Mouse (Mus musculus) midbrain, embryonic 16.5 days (tissue): ENCODE measurements around the gene Klhl40. TPM values are rescaled to one million over a fixed set of nuclear protein-coding genes. Genes with fewer than 3 reads are reported as not detected.
A peak's percentile ranks its signal among the peaks of the same experiment; 100 is the strongest.

Experiments
- ATAC-seq: fragments of 200-750 bp; cut with Nextera tagmentation; 2 replicates; pipeline ENCODE4 v1.8.0; 2017; ENCODE audit warnings: moderate TSS enrichment
- H3K27ac ChIP-seq: fragments of 300-500 bp; sonication (generic); 2 replicates; pipeline ENCODE4 v1.5.1; 2014; ENCODE audit warnings: mild to moderate bottlenecking, low read length, mixed read lengths
- H3K27me3 ChIP-seq: fragments of 300-500 bp; sonication (generic); 2 replicates; pipeline ENCODE4 v1.6.1; 2014; ENCODE audit warnings: low read depth, low read length, mixed read lengths; ENCODE audit not compliant: control insufficient read depth, insufficient read depth
- H3K36me3 ChIP-seq: fragments of 300-500 bp; sonication (generic); 2 replicates; pipeline ENCODE4 v1.6.1; 2014; ENCODE audit warnings: mild to moderate bottlenecking, low read length, moderate library complexity, mixed read lengths; ENCODE audit not compliant: control insufficient read depth, insufficient read depth
- H3K4me1 ChIP-seq: fragments of 300-500 bp; sonication (generic); 2 replicates; pipeline ENCODE4 v1.6.1; 2014; ENCODE audit warnings: mild to moderate bottlenecking, low read length, mixed read lengths; ENCODE audit not compliant: control insufficient read depth, insufficient read depth
- H3K4me2 ChIP-seq: fragments of 300-500 bp; sonication (generic); 2 replicates; pipeline ENCODE4 v1.6.1; 2014; ENCODE audit warnings: mild to moderate bottlenecking, low read length, mixed read lengths
- H3K4me3 ChIP-seq: fragments of 300-500 bp; sonication (generic); 2 replicates; pipeline ENCODE4 v1.5.1; 2014; ENCODE audit warnings: low read depth, mild to moderate bottlenecking, low read length, moderate library complexity, mixed read lengths
- H3K9ac ChIP-seq: fragments of 300-500 bp; sonication (generic); 2 replicates; pipeline ENCODE4 v1.6.1; 2014; ENCODE audit warnings: low read depth, low read length, mixed read lengths
- H3K9me3 ChIP-seq: fragments of 300-500 bp; sonication (generic); replicated peaks from 2 replicates; pipeline ENCODE4 v1.6.1; 2014; ENCODE audit warnings: mild to moderate bottlenecking, low read length, mixed read lengths; ENCODE audit not compliant: control insufficient read depth, poor library complexity, severe bottlenecking
- WGBS: fragments of 180-500 bp; shearing (Covaris S2); extraction: QIAGEN DNeasy Blood & Tissue Kit; methylation state at CpG from one replicate; pipeline ENCODE4 v1.1.7; 2014; 5-methylcytosine and 5-hydroxymethylcytosine counted together
- polyA plus RNA-seq: library from polyadenylated mRNA; unstranded; fragments of >200 nt; fragmentation: Nextera tagmentation; extraction: Ambion mirVana; gene quantifications from 2 replicates; pipeline ENCODE4 v1.2.1, GENCODE M21; 2015

Gene Klhl40
- polyA plus RNA-seq, 1 experiment from 2014 or later = 1.6 TPM

GRCm38 (mm10) chr9:121794972-121795539 lies 17.6 kb downstream of the Klhl40 start:
- no peak for ATAC-seq
- H3K4me3 ChIP-seq = no peak overlapping the region
- H3K4me1 ChIP-seq = 0 out of 2 replicates have a peak, but pooled peaks cover 2% of the 10 kb centered on the region
- H3K9ac ChIP-seq = no peak overlapping the region
- H3K27me3 ChIP-seq = no peaks in the 10 kb centered on the region
- 41% methylated on average over 1 of the region's 1 CpGs for WGBS
- H3K36me3 ChIP-seq = no peaks in the 10 kb centered on the region
- no peaks in the 10 kb centered on the region for H3K9me3 ChIP-seq
- H3K27ac ChIP-seq = no peak overlapping the region
- no peak overlapping the region for H3K4me2 ChIP-seq

GRCm38 (mm10) chr9:121797722-121798121 lies 20.3 kb downstream of the Klhl40 start:
- H3K4me1 ChIP-seq = 0 out of 2 replicates have a peak, but pooled peaks cover 2% of the 10 kb centered on the region
- H3K27ac ChIP-seq = no peak overlapping the region
- no peaks in the 10 kb centered on the region for H3K9me3 ChIP-seq
- no peak overlapping the region for H3K9ac ChIP-seq
- no peak overlapping the region for H3K4me2 ChIP-seq
- H3K36me3 ChIP-seq = no peaks in the 10 kb centered on the region
- no peaks in the 10 kb centered on the region for H3K27me3 ChIP-seq
- H3K4me3 ChIP-seq = no peak overlapping the region
- WGBS = 23% methylated on average over 12 of the region's 12 CpGs
- no peak for ATAC-seq

- no peak for ATAC-seq
- Histone ChIP-seq H3K9ac (no peak overlapping the region), H3K36me3 (no peaks in the 10 kb centered on the region), H3K9me3 (no peaks in the 10 kb centered on the region), H3K4me2 (no peak overlapping the region), H3K4me1 (0 out of 2 replicates have a peak, but pooled peaks cover 2% of the 10 kb centered on the region), H3K27ac (no peak overlapping the region), H3K27me3 (no peaks in the 10 kb centered on the region), H3K4me3 (no peak overlapping the region)
- WGBS = 49% methylated on average over 5 of the region's 6 CpGs
Measured at GRCm38 (mm10) chr9:121798887-121799520, 21.6 kb downstream of the Klhl40 start.

- Histone ChIP-seq H3K9me3 (no peaks in the 10 kb centered on the region), H3K4me3 (no peak overlapping the region), H3K27ac (no peak overlapping the region), H3K36me3 (no peaks in the 10 kb centered on the region), H3K9ac (no peak overlapping the region), H3K4me2 (no peak overlapping the region), H3K4me1 (no peaks in the 10 kb centered on the region), H3K27me3 (no peaks in the 10 kb centered on the region)
- no peak for ATAC-seq
- 82% methylated on average over 7 of the region's 7 CpGs for WGBS
Measured at GRCm38 (mm10) chr9:121802747-121803146, 25.3 kb downstream of the Klhl40 start.

- H3K4me3 ChIP-seq = no peak overlapping the region
- no peaks in the 10 kb centered on the region for H3K9me3 ChIP-seq
- ATAC-seq = no peak
- no peak overlapping the region for H3K9ac ChIP-seq
- no peaks in the 10 kb centered on the region for H3K36me3 ChIP-seq
- no peak overlapping the region for H3K27ac ChIP-seq
- no peaks in the 10 kb centered on the region for H3K27me3 ChIP-seq
- no peak overlapping the region for H3K4me2 ChIP-seq
- peaks cover 9% of the 10 kb centered on the region; the same call in 1 of the 2 replicates for H3K4me1 ChIP-seq
- WGBS = 52% methylated on average over 1 of the region's 1 CpGs
Measured at GRCm38 (mm10) chr9:121807546-121807945, 30.1 kb downstream of the Klhl40 start.

GRCm38 (mm10) chr9:121807947-121808346 lies 30.5 kb downstream of the Klhl40 start:
- Histone ChIP-seq H3K4me3 (no peak overlapping the region), H3K27me3 (no peaks in the 10 kb centered on the region), H3K27ac (no peak overlapping the region), H3K4me1 (peaks cover 9% of the 10 kb centered on the region; the same call in 1 of the 2 replicates), H3K9me3 (no peaks in the 10 kb centered on the region), H3K9ac (no peak overlapping the region), H3K36me3 (no peaks in the 10 kb centered on the region), H3K4me2 (no peak overlapping the region)
- 67% methylated on average over 7 of the region's 7 CpGs for WGBS
- no peak for ATAC-seq

GRCm38 (mm10) chr9:121808511-121808910 lies 31.1 kb downstream of the Klhl40 start:
- WGBS = 48% methylated on average over 3 of the region's 3 CpGs

GRCm38 (mm10) chr9:121810081-121810821 lies 32.8 kb downstream of the Klhl40 start:
- Histone ChIP-seq H3K36me3 (no peaks in the 10 kb centered on the region), H3K27ac (no peak overlapping the region), H3K4me1 (peaks cover 9% of the 10 kb centered on the region; the same call in 1 of the 2 replicates), H3K9ac (no peak overlapping the region), H3K27me3 (no peaks in the 10 kb centered on the region), H3K4me3 (no peak overlapping the region), H3K4me2 (no peak overlapping the region), H3K9me3 (no peaks in the 10 kb centered on the region)
- WGBS = 13% methylated on average over 15 of the region's 15 CpGs
- peak; percentile 73 for ATAC-seq

More at GRCm38 (mm10) chr9:121808511-121808910, 31.1 kb downstream of the Klhl40 start:
- H3K4me2 ChIP-seq = no peak overlapping the region
- ATAC-seq = no peak
- peaks cover 9% of the 10 kb centered on the region; the same call in 1 of the 2 replicates for H3K4me1 ChIP-seq
- no peak overlapping the region for H3K27ac ChIP-seq
- H3K4me3 ChIP-seq = no peak overlapping the region
- no peak overlapping the region for H3K9ac ChIP-seq
- no peaks in the 10 kb centered on the region for H3K9me3 ChIP-seq
- no peaks in the 10 kb centered on the region for H3K27me3 ChIP-seq
- no peaks in the 10 kb centered on the region for H3K36me3 ChIP-seq

- Histone ChIP-seq H3K9me3 (no peaks in the 10 kb centered on the region), H3K36me3 (no peaks in the 10 kb centered on the region), H3K4me2 (no peak overlapping the region), H3K4me3 (no peak overlapping the region), H3K27me3 (no peaks in the 10 kb centered on the region), H3K27ac (no peak overlapping the region), H3K4me1 (peaks cover 9% of the 10 kb centered on the region; the same call in 1 of the 2 replicates), H3K9ac (no peak overlapping the region)
- no peak for ATAC-seq
- 84% methylated on average over 6 of the region's 6 CpGs for WGBS
Measured at GRCm38 (mm10) chr9:121815183-121815582, 37.8 kb downstream of the Klhl40 start.
